Mouse (Mus musculus): ENCODE results near the gene Klhl12.

- TF ChIP-seq CTCF (IDR thresholded peaks at IDR 0.05; ENCODE audit: borderline replicate concordance, control insufficient read depth, extremely low read depth, insufficient read depth, low read length, poor library complexity), result no peak
- TF ChIP-seq POLR2A (IDR thresholded peaks at IDR 0.05; ENCODE audit: control insufficient read depth, extremely low read depth, insufficient read depth, low read length, poor library complexity), result no peak
Measured at GRCm38 (mm10) chr1:134513312-134513860, 58.1 kb downstream of the Klhl12 start.

Measured in thymus, adult 2 months (tissue).